Mouse (Mus musculus): ENCODE results near the gene Smim13. TPM values are rescaled to one million over a fixed set of nuclear protein-coding genes. Genes with fewer than 3 reads are reported as not detected.
"Not testable (repeated sequence)": the region's sequence is repeated elsewhere in the genome, so short reads cannot be mapped to it uniquely, and the experiment has no call there.

Gene Smim13
- total RNA-seq (2021) = 100 to 1,000 TPM; 167 to 187 TPM

DNA sequence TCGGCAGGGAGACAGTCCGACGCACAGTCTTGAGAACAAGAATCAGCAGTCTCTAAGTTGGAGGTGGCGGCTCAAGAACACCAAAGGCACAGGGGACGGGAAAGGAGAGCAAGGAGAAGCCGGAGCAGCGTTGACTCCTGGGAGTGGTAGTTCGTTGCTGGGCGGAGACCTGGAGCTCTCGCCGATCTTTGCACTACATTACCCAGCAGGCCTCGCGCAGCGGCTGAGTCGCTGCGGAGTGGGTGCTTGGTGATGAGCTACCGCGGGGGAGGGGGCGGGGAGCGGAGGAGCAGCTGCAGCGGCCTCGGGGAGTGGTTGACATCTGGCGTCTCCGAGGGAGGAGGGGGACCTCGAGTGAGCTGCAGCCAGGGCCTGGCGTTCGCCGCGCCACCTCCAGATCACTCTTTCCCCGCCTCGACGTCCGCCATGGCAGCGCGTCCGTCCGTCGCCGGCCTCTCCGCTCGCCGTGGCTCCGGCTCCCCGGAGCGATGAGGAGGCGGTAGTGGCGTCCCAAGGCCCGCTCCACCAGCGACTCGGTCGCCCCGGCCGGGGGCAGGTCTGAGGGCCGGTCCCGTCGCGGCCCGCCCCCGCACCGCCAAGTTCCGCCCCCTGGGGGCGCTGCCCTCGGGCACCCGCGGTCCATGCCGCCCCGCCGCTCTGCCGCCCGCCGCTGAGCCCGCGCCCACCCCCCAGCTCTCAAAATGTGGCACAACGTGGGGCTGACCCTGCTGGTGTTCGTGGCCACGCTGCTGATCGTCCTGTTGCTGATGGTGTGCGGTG is at the start of gene Smim13:
Gene Smim13, plus strand, starts transcription at position 307 of the 780 bp plus-strand sequence.
- intact Hi-C loops (cut with DNase I) = no loop called here
- peak; percentile 93 to 95 for DNase-seq (ENCODE audit: low spot score in 2 of 2)

DNA sequence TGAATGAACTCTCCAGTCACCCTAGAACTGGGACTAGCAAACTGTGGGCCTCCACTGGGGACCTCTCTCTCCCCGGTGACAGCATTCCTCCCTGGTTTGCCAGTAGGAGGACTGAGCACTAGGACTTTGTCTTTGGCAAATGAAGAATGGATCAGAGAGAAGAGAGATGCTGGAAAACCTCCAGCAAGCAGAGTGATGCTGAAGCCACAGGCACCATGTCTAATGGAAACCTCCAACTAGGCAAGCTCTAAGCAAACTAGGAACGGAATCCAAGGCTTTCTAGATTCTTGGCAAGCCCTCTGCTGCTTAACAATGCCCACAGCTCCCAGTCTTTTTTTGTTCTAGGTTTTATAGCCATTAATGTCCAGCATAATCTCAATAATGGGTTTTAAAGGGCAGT is 48.8 kb upstream of the Smim13 start:
- intact Hi-C loops (cut with DNase I) = no loop called here
- no peak for DNase-seq (ENCODE audit: low spot score in 2 of 2)

DNA sequence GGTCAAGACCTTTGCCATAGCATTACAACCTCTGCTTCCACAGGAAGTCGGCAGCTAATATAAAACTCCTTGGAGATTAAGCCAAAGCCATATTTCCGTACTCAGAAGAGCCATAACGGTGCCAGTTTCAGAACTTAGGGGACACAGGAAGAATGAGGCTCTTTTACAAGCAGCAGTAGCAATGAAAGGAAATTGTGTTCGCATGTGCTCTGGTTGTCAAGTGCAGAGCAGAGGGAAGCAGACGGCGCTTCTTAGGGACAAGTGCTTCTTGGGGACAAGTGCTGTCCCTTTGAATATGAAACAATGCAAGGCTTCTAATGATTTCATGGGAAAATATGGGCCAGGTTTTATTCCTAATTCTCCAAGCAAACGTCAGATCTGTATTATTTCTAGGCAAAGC is 46.4 kb upstream of the Smim13 start:
- DNase-seq (ENCODE audit: low spot score in 2 of 2) = no peak
- intact Hi-C loops (cut with DNase I) = no loop called here

DNA sequence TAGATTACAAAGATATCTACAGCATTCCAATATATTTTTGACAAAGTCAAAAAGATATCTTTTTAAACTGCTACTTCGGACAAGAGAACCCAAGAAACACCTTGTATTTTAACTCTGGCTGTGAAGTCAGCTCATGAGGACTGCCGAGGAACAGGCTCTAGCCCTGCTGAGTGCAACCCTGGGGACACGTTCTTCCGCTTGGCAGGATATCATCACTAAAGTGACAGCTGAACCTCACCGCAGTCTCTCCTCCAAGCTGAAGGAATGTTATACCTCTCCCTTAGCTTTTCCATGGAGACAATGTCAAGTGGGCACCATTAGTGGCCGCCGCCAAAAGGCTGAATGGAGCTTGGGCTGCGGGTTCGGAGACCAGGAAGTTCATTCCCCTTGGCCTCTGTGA is 46.0 kb upstream of the Smim13 start:
- intact Hi-C loops (cut with DNase I) = no loop called here

DNA sequence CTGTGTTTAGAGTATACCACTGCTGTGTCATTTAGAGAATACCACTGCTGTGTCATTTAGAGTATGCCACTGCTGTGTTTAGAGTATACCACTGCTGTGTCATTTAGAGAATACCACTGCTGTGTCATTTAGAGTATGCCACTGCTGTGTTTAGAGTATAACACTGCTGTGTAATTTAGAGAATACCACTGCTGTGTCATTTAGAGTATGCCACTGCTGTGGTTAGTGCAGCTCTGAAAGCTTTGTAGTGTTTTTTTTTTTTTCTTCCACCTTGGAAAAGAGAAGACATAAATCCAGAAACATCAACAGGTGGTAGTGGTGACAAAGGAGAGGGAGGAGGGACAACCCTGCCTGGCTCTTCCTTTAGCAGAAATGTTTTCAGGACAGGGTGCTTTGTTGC is 44.1 kb upstream of the Smim13 start:
- intact Hi-C loops (cut with DNase I); DNase-seq (ENCODE audit: low spot score in 2 of 2): not testable (repeated sequence)

More for the DNA sequence above, 46.0 kb upstream of the Smim13 start:
- no peak for DNase-seq (ENCODE audit: low spot score in 2 of 2)

DNA sequence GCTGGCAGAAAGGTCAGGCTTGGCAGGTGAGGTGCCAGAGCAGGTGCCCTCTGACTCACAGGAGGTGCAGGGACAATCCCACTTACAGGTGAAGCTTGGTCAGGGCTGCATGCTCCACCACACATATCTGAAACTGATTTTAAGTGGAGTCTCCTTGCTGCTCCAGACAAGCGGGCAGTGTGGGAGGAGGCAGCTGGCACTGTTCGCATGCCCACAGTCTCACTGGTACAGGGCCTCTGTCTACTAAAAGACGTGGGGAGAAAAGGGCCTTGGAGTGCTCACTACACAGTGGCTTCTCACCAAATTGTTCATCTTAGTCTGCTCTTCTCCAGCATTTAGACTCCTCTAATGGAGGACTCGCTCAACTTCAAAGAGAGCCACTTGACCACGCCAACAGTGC is 43.4 kb upstream of the Smim13 start:
- intact Hi-C loops (cut with DNase I) = no loop called here
- DNase-seq (ENCODE audit: low spot score in 2 of 2) = peak; percentile 25 to 49

DNA sequence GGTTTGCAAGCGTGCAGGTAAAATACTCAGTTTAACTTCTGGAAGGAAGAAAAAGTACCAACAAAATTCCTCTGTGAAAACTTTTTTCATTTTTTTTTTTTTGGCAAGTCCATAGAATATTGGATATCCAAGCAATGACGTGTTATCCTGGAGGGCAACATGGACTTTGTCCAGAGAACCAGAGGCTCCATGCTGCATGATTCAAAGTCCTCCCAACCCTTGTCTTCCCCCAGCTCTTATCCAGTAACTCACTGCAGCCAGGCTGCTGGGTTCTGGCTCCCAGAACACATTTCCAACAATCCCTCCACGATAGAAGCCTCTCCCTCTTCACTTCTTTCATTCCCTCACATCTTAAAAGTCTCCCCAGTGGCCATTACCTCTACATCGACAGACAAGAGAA is 38.4 kb upstream of the Smim13 start:
- intact Hi-C loops (cut with DNase I) = no loop called here
- DNase-seq (ENCODE audit: low spot score in 2 of 2) = no peak

DNA sequence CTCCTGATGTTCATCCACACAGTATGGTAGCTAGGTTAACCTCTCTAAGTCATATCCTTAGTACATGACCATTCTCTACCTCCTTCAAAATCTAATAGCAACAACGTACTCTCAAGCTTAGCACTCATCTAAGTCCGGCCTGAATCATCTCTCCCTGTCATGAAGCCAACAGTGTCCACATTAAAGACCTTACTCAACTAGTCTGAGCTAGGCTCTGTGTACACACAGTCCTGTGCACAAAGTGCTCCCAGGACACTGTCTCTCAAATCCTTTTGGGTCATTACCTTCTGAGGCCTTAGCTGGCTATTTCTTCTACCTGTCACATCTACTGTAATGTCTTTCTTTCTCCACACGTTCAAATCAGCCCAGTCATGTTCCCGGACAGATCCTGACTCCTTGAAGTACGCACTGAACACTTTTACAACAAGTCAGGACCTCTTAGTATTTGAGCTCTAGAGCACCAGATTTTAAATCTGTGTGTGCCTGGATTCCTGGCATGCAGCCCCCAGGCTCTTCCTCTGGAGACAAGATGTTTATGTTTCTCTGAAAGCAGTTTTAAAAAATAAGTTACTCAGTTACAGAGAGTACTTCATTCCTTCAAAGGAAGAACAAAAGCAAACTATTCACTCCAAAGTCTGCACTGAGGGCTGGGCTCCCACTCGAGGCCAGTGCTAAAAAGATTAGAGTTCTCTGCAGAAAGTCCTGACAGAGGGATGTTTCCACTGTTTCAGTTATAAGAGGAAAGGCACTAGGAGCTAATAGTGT is 36.9 kb upstream of the Smim13 start:
- DNase-seq (ENCODE audit: low spot score in 2 of 2) = no peak
- intact Hi-C loops (cut with DNase I) = no loop called here

DNA sequence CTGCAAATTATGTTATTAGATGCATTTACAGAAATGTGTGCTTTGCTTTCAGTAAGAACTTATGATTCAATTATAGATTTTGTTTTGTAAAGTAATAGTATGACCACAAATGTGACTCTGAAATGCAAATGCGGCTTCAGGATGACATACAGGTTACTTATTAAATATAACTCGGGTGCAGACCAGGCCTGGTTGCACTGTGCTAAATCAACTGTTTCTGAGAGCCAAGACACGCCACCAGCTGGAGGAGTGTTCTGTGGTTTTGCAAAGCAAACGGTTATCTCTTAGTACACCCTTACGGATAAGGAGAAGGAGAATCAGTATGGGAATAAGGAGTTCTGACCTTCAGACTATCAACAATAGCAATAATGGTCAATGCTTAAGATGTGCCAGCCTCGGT is 34.0 kb upstream of the Smim13 start:
- no peak for DNase-seq (ENCODE audit: low spot score in 2 of 2)

DNA sequence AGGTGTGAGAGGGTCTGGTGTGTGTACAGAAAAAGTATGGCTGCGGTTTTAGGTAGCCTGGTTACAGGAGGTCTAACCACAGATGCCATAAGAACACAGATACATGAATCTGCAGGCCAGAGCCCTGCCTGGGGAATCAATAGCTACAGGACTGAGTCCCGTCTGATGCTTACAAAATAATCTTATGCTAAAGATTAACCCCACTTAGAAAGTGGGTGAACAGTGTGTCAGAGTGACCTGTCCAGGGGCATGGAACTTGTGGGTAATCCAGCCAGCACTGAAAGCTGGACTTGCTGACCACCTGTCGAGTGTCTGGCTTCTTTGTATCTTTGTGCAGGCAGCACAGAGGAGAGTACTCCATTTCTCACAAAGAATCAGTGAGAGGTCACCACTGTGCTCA is 33.4 kb upstream of the Smim13 start:
- intact Hi-C loops (cut with DNase I) = no loop called here
- DNase-seq (ENCODE audit: low spot score in 2 of 2) = no peak

More for the DNA sequence above, 34.0 kb upstream of the Smim13 start:
- intact Hi-C loops (cut with DNase I) = no loop called here

DNA sequence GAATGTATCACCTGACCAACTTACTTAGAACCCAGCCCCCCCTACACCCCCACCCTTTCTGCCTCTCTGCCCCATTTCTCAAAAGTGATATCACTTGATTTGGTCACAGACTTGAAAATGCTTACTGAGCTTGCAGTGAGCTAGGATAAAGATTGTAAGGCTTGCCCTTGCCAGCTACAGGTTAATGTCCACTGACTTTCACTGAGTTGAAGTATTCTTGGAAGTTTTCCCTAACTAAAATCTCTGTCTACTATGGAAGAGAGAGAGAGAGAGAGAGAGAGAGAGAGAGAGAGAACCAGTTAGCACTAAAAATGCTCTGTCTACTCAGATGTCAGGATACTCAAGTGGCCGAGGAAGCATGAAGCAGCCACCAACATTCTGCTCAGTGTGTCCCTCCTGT is 30.6 kb upstream of the Smim13 start:
- DNase-seq (ENCODE audit: low spot score in 2 of 2) = no peak
- intact Hi-C loops (cut with DNase I) = no loop called here

DNA sequence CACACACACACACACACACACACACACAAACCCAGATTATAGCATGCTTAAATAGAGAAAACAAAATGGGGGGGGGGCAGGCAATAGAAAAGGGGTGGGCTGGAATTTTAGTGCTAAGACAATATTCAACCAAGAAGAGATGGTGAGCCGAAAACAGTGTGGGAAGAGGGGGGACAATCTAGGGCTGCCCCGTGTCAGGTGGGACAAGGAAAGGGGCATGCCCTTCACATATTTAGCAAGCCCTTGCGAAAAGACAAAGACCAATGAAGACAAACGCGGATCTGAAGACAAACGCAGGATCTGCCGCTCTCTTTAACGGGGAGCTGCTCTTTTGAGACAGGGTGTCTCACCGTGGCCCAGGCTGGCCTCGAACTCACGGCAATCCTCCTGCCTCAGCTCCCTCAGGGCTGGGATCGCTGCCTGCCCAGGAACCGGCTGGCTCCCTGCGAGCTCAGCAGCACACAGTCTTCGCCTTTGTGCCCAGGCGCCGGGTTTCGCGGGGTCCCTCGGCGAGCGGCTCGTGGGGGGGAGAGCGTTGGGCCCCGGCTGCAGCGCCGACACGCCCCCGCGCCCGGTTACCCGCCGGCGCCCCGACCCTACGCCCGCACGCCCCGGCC is 29.8 kb upstream of the Smim13 start:
- peak in 1 of 2 experiments; percentile 43 for DNase-seq (ENCODE audit: low spot score in 2 of 2)
- intact Hi-C loops (cut with DNase I) = loop anchor here (5.0 kb wide), 1 partner anchor 72 kb away; no protein-coding TSS in a partner anchor

DNA sequence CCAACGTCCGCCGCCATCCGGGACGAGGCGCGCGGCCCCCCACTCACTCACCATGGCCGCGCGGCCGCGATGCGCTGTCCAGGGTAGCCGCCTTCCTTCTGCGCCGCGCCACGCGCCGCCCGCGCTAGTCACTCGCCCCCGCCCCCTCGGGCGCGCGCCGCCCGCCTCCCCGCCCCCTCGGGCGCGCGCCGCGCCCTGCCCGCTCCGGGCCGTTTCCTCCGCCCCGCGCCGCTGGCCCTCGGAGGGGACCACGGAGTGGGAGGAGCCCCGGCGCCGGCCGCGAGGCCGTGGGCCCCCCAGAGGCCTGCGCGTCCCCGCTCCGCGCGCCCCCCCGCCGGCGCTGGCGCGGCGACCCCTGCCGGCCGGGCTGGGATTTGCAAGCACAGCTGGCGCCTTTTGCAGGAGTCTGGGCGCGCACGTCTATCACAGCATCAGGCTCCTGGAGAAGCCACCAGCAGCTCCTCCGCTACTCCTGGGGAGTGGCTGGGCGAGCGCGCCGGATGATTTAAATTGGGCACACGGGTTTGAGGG is 29.3 kb upstream of the Smim13 start, which contains the start of gene Elovl2:
Gene Elovl2, minus strand, starts transcription at position 102 of the 531 bp plus-strand sequence.
- peak; percentile 60 to 77 for DNase-seq (ENCODE audit: low spot score in 2 of 2)
- intact Hi-C loops (cut with DNase I) = loop anchor here (5.0 kb wide), 1 partner anchor 73 kb away; no protein-coding TSS in a partner anchor

DNA sequence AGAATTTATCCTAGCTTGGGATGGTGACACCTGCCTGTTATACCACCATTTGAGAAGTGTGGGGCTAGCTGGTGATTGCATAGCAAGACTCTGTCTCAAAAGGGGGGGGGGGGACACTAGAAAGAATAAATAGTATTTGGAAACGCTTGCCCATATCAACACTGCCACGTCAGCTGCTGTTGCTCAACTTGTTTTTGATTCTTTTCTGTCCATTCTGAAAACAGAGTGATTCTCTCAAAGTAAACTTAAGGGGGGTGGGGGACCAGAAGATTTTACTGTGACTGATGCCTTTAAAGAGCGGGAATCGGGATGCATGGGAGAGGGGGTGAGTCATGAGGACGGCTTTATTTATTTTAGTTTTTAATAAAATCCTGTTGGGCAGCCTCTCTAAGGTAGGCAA is 23.1 kb upstream of the Smim13 start:
- intact Hi-C loops (cut with DNase I) = no loop called here
- no peak for DNase-seq (ENCODE audit: low spot score in 2 of 2)

DNA sequence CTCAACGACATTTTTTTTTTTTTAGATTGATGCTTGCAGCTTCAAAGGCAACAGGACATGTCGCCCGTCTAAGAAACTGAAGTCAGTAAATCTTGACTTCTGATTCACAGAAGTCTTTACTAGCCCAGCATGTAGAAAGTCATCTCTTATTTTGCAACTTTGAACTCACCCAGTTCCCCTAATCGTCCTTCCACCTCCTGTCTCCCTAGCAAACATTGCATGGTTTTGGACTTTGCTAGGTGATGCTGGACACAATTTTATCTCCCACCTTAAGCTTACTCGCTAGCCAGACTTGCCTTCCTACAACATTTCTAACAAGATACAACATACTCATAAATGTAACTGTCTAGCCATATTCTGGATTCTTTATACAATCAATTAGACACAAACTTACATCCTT is 21.6 kb upstream of the Smim13 start:
- no peak for DNase-seq (ENCODE audit: low spot score in 2 of 2)
- intact Hi-C loops (cut with DNase I) = no loop called here

DNA sequence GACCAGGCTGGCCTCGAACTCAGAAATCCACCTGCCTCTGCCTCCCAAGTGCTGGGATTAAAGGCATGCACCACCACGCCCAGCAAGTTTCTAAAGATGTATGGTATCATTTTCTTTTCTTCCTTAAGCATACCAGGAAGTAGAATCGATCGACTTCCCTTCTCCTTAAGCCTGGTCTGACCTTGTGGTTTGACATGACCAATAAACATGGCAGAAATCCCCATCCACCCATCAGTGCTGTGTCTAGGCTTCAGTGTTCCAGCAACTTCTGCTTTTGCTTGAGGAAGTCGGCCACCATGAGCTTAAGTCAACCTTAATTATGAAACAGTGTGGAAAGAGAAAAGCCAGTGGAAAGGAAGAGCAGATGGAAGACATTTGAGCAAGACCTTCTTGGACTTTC is 19.4 kb upstream of the Smim13 start:
- intact Hi-C loops (cut with DNase I) = no loop called here
- DNase-seq (ENCODE audit: low spot score in 2 of 2) = no peak

DNA sequence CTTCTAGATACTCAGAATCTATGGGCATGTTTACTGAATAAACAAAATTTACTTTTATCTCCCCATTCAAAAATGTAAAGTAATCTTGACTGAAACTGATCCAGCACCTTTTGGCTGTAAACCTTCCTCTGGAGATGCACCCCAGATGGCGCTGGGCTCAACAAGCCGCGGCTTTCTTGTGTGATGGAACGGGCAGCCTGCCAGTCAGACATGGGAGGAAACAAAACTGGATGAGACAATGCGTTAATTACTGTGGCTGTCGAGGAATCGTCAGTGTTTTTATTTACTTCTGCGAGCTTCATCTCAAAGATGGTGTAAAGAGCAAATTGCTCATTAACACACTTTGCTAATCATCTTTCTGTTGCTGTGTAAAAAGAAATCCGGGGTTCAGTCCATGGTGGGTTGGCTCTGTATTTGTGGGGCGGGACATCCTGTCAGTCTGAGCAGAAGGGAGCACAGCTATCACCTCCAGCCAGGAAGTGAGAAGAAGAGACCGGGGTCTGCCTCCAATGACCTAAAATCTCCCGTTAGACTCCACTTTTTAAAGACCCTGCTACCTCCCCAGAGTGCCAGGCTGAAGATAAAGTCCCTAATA is 18.2 kb upstream of the Smim13 start:
- no peak for DNase-seq (ENCODE audit: low spot score in 2 of 2)
- intact Hi-C loops (cut with DNase I) = no loop called here

DNA sequence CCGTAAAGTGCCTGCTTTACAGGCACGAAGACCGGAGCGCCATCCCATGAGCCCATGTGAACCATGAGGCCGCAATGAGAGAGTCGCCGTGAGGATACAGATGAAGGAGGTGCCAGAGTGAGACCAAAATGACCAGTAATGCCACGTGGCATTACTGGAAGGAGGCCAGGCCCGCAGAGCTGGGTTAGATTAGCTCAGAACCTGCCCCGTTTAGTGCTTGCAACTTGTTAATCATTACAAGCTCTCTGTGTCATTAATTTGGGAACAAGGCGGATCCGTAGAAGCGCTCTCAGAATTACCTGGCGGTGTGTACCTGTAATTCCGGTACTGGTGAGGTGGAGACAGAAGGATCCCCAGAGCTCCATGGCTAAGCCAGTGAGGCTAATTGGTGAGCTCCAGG is 17.4 kb upstream of the Smim13 start:
- intact Hi-C loops (cut with DNase I) = no loop called here
- DNase-seq (ENCODE audit: low spot score in 2 of 2) = no peak

DNA sequence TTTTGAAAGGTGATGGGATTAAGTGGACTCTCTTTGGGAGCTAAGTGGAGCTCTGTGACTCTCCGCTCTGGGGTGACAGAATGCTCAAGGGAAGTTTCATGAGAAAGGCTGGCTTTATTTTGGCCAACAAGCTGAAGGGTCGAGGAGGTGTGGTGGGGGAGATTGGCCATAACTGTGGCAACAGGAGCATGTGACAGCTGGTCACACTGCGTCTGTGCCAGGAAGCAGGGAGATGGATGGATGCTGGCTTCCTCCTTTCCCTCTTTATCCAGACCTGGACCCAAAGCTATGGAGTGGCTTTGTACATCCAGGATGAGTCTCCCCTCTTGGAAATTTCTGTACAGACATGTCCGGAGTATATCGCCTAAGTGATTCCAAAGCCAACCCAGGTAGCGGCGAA is 16.4 kb upstream of the Smim13 start:
- DNase-seq (ENCODE audit: low spot score in 2 of 2) = no peak
- intact Hi-C loops (cut with DNase I) = no loop called here

DNA sequence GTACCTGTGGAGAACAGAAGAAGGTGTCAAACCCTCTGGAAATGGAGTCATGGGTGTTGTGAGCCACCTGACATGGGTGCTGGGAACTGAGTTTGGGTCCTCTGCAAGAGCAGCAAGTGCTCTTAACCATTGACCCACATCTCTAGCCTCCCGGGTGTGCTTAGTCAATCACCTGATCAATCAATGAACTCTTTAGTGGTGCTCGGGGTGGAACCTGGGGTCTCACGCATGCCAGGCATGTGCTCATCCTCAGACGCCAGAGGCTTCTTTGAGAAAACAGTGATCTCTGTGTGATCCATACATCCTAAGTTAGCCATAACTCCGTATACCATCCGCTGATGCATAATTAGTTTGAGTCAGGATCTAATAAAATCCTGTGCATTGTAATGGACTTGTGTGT is 14.5 kb upstream of the Smim13 start:
- intact Hi-C loops (cut with DNase I) = loop anchor here (5.0 kb wide), 5 partner anchors 88 to 453 kb away; partner anchors contain the start of gene Pak1ip1
- DNase-seq (ENCODE audit: low spot score in 2 of 2) = no peak

Data from left cerebral cortex, postnatal 36 days (tissue).